Mouse (Mus musculus): Measurements from ENCODE around the gene Tprg. TPM values are rescaled to one million over a fixed set of nuclear protein-coding genes. Genes with fewer than 3 reads are reported as not detected.
A peak's percentile ranks its signal among the peaks of the same experiment; 100 is the strongest.

Tprg gene
- polyA plus RNA-seq, 1 experiment from 2014 or later = not detected

DNA sequence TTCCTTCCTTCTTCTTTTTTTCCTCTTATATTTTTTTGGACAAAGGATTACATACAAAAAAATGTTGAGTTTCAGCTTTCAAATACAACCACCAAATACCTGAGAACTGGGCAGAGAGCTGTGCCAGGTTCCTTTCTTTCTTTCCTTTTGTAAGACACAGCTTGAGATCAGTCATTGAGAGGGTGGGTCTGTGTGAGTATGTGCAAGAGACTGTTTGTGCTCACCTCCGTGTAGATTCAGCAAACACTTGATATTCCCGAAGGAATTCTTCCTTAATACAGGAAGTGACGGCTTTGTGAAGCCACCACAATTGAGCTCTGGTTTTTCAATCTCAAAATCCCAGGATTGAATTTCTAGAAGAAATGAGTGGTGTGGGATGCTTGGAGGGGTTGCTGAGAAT, 124.7 kb downstream of the Tprg start:
- H3K36me3 ChIP-seq (replicated peaks) = no peaks in the 10 kb centered on the region
- H3K9ac ChIP-seq = no peak overlapping the region
- H3K27me3 ChIP-seq = no peaks in the 10 kb centered on the region
- H3K4me2 ChIP-seq = no peak overlapping the region
- H3K4me1 ChIP-seq = peaks cover 11% of the 10 kb centered on the region
- no peak overlapping the region for H3K4me3 ChIP-seq (replicated peaks)
- H3K9me3 ChIP-seq = no peaks in the 10 kb centered on the region
- no peak for ATAC-seq (ENCODE audit: low FRiP score)
- WGBS = 64% methylated on average over 3 of the region's 3 CpGs
- H3K27ac ChIP-seq = no peak overlapping the region

DNA sequence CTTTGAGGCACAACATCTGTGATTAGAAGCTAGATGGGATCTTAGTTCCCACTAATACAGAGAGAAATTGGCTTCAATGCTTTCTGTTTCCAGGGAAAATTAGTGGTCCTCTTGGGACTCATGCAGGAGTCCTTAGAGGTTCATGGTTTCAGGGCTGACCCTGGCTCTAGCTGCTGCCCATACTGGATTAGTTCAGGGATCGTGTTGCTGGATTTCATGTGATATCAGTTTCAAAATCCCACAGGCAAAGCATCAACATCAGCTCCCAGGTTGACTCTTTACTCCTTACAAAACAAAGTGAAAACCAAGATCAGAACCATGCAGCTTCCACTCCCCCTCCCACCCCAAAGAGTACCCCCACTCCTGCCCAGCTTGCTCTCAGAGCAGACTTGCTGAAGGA, 127.3 kb downstream of the Tprg start:
- 55% methylated on average over 1 of the region's 1 CpGs for WGBS
- peaks cover 7% of the 10 kb centered on the region; the same call in 1 of the 2 replicates for H3K4me1 ChIP-seq
- ATAC-seq (ENCODE audit: low FRiP score) = no peak
- H3K27ac ChIP-seq = no peak overlapping the region
- H3K9me3 ChIP-seq = no peaks in the 10 kb centered on the region
- no peak overlapping the region for H3K4me2 ChIP-seq
- no peak overlapping the region for H3K4me3 ChIP-seq (replicated peaks)
- no peaks in the 10 kb centered on the region for H3K27me3 ChIP-seq
- H3K9ac ChIP-seq = no peak overlapping the region
- no peaks in the 10 kb centered on the region for H3K36me3 ChIP-seq (replicated peaks)

DNA sequence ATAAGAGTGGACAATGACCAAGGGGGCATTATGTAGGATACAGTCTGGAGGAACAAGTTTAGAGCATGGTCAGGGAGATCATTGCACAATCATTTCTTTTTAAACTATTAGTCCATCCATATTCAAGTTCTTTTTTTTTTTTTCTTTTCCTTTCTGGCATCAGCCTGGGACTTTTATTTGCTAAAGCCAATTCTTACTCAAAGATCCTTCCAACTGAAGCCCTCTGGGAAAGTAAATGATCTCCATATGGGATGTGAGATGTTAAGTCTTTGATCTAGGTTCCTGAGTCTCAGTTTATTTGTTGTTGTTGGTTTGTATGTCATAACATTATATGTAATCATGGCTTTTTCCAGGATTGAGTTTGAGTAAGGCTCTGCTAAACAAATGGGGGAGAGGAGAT, 128.6 kb downstream of the Tprg start:
- Histone ChIP-seq H3K4me3 (replicated peaks) (no peak overlapping the region), H3K9me3 (no peaks in the 10 kb centered on the region), H3K36me3 (replicated peaks) (no peaks in the 10 kb centered on the region), H3K4me2 (no peak overlapping the region), H3K4me1 (peaks cover 7% of the 10 kb centered on the region; the same call in 1 of the 2 replicates), H3K27ac (no peak overlapping the region), H3K9ac (no peak overlapping the region), H3K27me3 (no peaks in the 10 kb centered on the region)
- ATAC-seq (ENCODE audit: low FRiP score) = no peak

DNA sequence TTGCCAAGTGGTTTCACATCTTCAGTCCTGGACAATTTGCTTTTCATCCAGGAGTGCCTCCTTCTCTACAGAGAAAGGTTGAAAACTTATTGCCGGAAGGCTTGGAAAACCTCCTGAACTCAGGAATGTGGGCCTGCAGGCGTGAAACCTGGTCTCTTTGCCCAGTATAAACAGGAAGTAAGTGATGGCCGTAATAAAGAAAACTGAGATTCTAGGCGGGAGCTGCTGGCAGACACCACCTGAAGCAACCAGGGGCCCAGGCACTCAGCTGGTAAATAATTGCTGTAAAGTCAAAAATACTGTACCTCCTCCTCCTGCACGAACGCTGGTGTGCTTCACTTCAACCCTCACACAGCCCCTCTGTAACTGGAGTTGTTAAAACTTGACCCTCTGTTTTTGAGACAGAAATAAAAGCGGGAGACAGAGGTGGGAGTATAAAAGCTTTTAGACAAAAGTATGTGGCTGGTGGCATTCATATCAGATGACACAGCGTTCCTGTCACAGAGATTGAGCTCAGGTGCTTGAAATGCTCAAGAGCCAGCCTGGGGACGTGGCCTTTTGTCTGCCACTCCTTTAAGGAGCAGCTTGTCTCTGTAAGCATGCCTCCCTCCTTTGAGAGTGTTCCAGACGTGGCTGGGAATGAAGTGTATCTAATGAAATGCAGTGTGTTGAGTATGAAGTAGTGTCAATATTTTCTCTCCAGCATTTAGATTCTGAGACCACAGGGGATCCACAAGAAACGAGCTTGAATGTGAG, 131.4 kb downstream of the Tprg start:
- H3K4me1 ChIP-seq = peaks cover 7% of the 10 kb centered on the region; the same call in 1 of the 2 replicates
- no peak overlapping the region for H3K4me2 ChIP-seq
- no peak overlapping the region for H3K27ac ChIP-seq
- H3K36me3 ChIP-seq (replicated peaks) = no peaks in the 10 kb centered on the region
- no peaks in the 10 kb centered on the region for H3K9me3 ChIP-seq
- no peak overlapping the region for H3K9ac ChIP-seq
- H3K4me3 ChIP-seq (replicated peaks) = no peak overlapping the region
- 44% methylated on average over 11 of the region's 11 CpGs for WGBS
- no peak for ATAC-seq (ENCODE audit: low FRiP score)
- H3K27me3 ChIP-seq = no peaks in the 10 kb centered on the region

DNA sequence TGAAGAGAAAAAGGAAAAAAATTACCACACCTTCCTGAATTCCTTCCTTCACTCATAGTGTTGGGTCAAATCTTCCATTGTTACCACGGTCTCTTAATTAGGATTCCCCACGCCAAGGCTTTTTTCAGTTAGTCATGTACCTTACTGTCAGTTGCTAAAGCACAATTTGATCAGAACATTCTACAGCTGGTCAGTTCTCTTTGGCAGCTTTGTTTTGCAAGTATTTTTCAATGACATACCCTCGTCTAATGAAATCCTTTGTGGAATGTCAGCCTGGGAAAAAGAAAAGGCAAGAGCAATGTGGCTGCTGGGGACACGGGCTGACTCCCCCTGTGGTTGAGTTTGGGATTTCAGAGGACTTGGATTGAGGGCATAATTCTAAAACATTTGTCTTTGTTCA, 136.4 kb downstream of the Tprg start:
- Histone ChIP-seq H3K36me3 (replicated peaks) (no peaks in the 10 kb centered on the region), H3K9me3 (no peaks in the 10 kb centered on the region), H3K27me3 (no peaks in the 10 kb centered on the region), H3K4me2 (no peak overlapping the region), H3K4me1 (peaks cover 14% of the 10 kb centered on the region; the same call in 1 of the 2 replicates), H3K9ac (no peak overlapping the region), H3K4me3 (replicated peaks) (no peak overlapping the region), H3K27ac (no peak overlapping the region)
- no peak for ATAC-seq (ENCODE audit: low FRiP score)
- WGBS = 43% methylated on average over 4 of the region's 4 CpGs

DNA sequence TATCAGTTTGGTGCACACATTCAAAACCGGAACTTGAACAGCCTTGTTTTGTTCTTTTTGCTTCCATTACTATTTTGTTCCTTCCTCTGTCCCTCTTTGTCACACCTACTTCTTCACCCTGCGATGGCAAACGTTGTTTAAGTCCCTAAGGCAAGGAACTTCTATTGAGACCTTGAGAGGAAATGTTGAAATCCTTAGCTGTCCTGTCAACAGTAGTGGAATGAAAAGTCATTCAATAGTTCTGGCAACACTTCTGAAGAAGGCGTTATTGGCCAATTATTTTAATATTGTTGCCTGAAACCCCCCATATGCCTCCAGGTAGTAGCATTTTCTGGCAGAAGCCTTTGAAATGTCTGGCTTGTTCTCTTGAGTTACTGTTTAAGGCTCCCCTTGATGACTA, 137.4 kb downstream of the Tprg start:
- Histone ChIP-seq H3K4me1 (peaks cover 9% of the 10 kb centered on the region; the same call in 1 of the 2 replicates), H3K4me3 (replicated peaks) (no peak overlapping the region), H3K4me2 (no peak overlapping the region), H3K9ac (no peak overlapping the region), H3K27me3 (no peaks in the 10 kb centered on the region), H3K36me3 (replicated peaks) (no peaks in the 10 kb centered on the region), H3K9me3 (no peaks in the 10 kb centered on the region), H3K27ac (no peak overlapping the region)
- no peak for ATAC-seq (ENCODE audit: low FRiP score)
- whole genome bisulfite sequencing = 87% methylated on average over 4 of the region's 4 CpGs

DNA sequence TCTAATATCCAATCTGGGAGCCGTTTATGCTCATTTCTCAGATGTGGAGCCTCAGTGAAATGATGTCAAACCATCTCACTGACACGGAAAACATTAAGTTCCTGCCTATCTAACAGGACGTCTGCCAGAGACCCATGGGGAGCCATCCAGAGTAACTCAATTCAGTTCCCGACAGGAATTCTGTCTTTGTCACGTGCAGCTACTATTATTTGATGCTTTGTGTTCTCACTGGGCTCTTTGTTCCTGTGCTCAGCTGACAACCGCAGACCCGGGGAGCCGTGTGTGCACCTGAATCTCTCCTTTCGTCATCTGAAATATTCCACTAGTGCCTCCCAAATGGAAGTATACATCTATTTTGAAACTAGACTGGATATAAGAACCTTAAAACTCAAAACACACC, 138.3 kb downstream of the Tprg start:
- WGBS = 29% methylated on average over 9 of the region's 9 CpGs
- no peak for ATAC-seq (ENCODE audit: low FRiP score)
- Histone ChIP-seq H3K27ac (no peak overlapping the region), H3K27me3 (no peaks in the 10 kb centered on the region), H3K4me3 (replicated peaks) (no peak overlapping the region), H3K4me1 (peaks cover 9% of the 10 kb centered on the region; the same call in 1 of the 2 replicates), H3K9ac (no peak overlapping the region), H3K4me2 (no peak overlapping the region), H3K36me3 (replicated peaks) (no peaks in the 10 kb centered on the region), H3K9me3 (no peaks in the 10 kb centered on the region)

DNA sequence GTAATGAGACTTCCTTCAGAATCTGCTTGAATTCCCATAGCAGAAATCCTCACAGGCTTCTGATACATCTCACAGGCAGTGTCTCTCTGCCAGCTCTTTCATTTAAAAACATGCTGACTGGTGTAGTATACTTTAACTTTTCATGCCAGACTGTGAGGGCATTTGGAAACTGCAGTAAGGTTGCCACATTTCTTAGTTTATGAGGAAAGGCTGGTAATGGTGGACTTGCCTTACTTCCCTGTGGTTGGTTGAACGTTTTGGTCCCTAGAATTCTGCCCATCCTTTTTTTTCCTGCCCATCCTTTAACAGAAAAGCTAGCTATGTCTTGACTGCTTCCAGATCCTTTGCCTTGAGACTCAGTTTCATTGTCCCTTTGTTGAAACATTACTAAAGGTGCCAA, 138.8 kb downstream of the Tprg start:
- no peak overlapping the region for H3K27ac ChIP-seq
- no peaks in the 10 kb centered on the region for H3K36me3 ChIP-seq (replicated peaks)
- H3K4me1 ChIP-seq = peaks cover 9% of the 10 kb centered on the region; the same call in 1 of the 2 replicates
- no peak overlapping the region for H3K4me3 ChIP-seq (replicated peaks)
- H3K27me3 ChIP-seq = no peaks in the 10 kb centered on the region
- no peak for ATAC-seq (ENCODE audit: low FRiP score)
- WGBS = 21% methylated on average over 1 of the region's 1 CpGs
- H3K9ac ChIP-seq = 0 out of 2 replicates have a peak overlapping the region, but pooled peaks have one; percentile 12
- H3K9me3 ChIP-seq = no peaks in the 10 kb centered on the region
- H3K4me2 ChIP-seq = no peak overlapping the region

DNA sequence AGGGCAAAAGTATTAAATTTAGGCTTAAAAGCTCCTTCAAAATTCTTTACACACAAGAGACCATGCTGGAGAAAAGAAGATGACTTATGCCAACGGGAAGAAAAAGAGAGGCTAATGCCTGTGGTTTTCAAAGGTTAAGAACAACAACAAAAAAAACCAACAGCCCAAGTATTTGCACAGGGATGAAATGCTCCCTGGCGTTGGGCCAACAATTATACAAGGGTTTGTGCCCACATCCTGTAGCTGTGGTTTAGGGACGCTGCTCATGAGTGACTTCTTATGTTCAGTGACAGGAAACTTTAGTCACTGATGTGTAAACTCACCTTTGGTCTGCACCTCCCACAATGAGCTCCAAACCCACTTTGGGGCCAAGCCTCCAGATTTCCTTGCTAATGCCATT, 139.6 kb downstream of the Tprg start:
- Histone ChIP-seq H3K4me3 (replicated peaks) (no peak overlapping the region), H3K4me1 (peaks cover 9% of the 10 kb centered on the region; the same call in 1 of the 2 replicates), H3K9me3 (no peaks in the 10 kb centered on the region), H3K36me3 (replicated peaks) (no peaks in the 10 kb centered on the region), H3K27ac (no peak overlapping the region), H3K9ac (no peak overlapping the region), H3K27me3 (no peaks in the 10 kb centered on the region), H3K4me2 (no peak overlapping the region)
- ATAC-seq (ENCODE audit: low FRiP score) = no peak
- WGBS = 47% methylated on average over 3 of the region's 3 CpGs

DNA sequence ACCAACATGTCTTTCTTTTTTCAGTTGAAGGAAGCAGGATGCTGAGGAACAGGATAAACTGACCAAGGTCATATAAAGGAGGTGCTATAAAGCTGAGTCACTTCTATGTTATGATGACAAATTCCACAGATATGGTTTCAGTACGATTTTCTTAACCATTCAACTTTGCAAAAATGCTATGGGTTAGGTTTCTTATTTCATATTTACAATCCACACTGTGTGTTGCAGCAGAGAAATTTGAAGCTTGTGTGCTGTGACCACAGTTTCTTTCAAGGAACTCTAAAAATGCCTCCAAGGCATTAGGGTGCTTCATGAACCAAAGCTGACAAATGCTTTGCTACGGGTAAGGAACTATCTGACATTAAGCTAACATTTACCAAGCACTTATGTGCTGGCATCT, 153.4 kb downstream of the Tprg start:
- Histone ChIP-seq H3K4me3 (replicated peaks) (no peak overlapping the region), H3K36me3 (replicated peaks) (no peaks in the 10 kb centered on the region), H3K9me3 (no peaks in the 10 kb centered on the region), H3K9ac (no peak overlapping the region), H3K4me1 (no peaks in the 10 kb centered on the region), H3K4me2 (no peak overlapping the region), H3K27ac (no peak overlapping the region), H3K27me3 (no peaks in the 10 kb centered on the region)
- ATAC-seq (ENCODE audit: low FRiP score) = no peak
- WGBS = 75% methylated on average over 2 of the region's 2 CpGs

DNA sequence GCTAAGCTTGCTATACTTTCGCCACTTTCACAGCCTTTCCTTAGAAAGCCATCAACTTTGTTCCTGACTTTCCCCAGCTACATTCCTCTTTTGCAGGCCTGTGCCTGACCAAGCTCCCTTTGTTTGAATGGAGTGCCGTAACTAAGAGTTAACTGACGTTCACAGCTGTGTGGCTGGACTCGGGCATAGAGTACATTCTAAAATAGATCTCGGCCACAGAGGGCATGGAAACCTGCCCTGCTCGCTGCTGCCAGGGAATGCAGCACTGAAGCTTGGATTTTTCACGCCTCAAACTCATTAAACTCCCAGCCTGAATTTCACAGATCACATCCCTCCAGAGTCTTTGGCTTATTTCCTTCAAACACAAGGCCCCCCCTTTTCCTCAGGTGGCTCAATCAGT, 159.0 kb downstream of the Tprg start:
- 72% methylated on average over 7 of the region's 7 CpGs for WGBS

DNA sequence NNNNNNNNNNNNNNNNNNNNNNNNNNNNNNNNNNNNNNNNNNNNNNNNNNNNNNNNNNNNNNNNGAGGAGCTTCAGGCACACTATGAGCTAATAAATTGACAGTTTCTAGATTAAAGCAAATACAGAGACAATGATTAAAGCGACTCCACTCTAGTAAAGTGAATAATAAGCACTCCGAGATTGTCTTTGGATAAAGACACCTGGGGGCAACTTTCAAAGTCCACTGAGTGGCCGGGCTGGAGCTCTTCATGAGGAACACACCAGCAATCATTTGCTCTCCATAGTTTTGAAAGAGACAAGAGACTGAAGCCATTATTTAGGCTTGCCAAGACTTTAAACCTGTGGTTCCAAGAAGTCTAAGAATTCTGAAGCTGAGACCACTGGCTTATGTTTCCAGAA, 164.9 kb downstream of the Tprg start:
- no peaks in the 10 kb centered on the region for H3K36me3 ChIP-seq (replicated peaks)
- no peak overlapping the region for H3K4me2 ChIP-seq
- no peak overlapping the region for H3K4me3 ChIP-seq (replicated peaks)
- H3K27me3 ChIP-seq = no peaks in the 10 kb centered on the region
- ATAC-seq (ENCODE audit: low FRiP score) = no peak
- 86% methylated on average over 3 of the region's 3 CpGs for WGBS
- H3K27ac ChIP-seq = no peak overlapping the region
- peaks cover 16% of the 10 kb centered on the region for H3K4me1 ChIP-seq
- no peaks in the 10 kb centered on the region for H3K9me3 ChIP-seq
- H3K9ac ChIP-seq = no peak overlapping the region

More for the DNA sequence above, 159.0 kb downstream of the Tprg start:
- Histone ChIP-seq H3K4me2 (no peak overlapping the region), H3K4me3 (replicated peaks) (no peak overlapping the region), H3K27me3 (no peaks in the 10 kb centered on the region), H3K4me1 (peaks cover 13% of the 10 kb centered on the region), H3K27ac (no peak overlapping the region), H3K9me3 (no peaks in the 10 kb centered on the region), H3K36me3 (replicated peaks) (no peaks in the 10 kb centered on the region), H3K9ac (no peak overlapping the region)
- ATAC-seq (ENCODE audit: low FRiP score) = no peak

DNA sequence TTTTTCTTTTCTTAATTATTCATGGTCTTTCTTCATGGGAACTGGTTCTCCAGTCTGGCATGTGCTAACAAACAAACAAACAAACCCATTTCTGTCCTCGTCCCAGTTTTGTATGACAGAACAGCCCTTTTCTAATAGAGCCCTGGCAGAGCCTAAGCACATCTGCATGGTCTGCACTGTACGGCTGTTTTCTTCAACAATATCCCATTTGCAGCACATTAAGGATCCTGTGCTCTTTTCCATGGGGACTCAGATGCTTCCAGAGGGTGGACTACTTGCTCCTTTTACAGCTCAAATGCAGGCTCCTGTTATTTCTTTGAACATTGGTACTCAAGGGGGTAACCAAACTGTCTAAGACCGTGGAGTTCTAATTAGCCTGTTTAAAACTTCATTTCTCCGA, 178.1 kb downstream of the Tprg start:
- WGBS = 81% methylated on average over 4 of the region's 4 CpGs
- peaks cover 4% of the 10 kb centered on the region; the same call in 1 of the 2 replicates for H3K4me1 ChIP-seq
- H3K9me3 ChIP-seq = no peaks in the 10 kb centered on the region
- H3K4me2 ChIP-seq = no peak overlapping the region
- no peaks in the 10 kb centered on the region for H3K27me3 ChIP-seq
- no peak overlapping the region for H3K4me3 ChIP-seq (replicated peaks)
- no peak overlapping the region for H3K27ac ChIP-seq
- no peaks in the 10 kb centered on the region for H3K36me3 ChIP-seq (replicated peaks)
- no peak overlapping the region for H3K9ac ChIP-seq
- no peak for ATAC-seq (ENCODE audit: low FRiP score)

Measured in forebrain, embryonic 12.5 days (tissue).